Mouse (Mus musculus): ENCODE results near the gene Tspan4. TPM values are rescaled to one million over a fixed set of nuclear protein-coding genes. Genes with fewer than 3 reads are reported as not detected.

Gene Tspan4
- 95.5 TPM for polyA plus RNA-seq (2012; fragmentation: generic; extraction: Trizol)

- TF ChIP-seq REST (IDR thresholded peaks at IDR 0.05; ENCODE audit: insufficient read depth, insufficient read length) (no peak), MYOD1 (IDR thresholded peaks at IDR 0.05; ENCODE audit: control insufficient read depth in 1 of 3, insufficient read length in 2 of 3, low read depth in 2 of 3) (peak in 2 of 3 experiments; percentile 37 to 75), POLR2AphosphoS2 (IDR thresholded peaks at IDR 0.05; ENCODE audit: insufficient read length, low read depth) (peak; percentile 49), MYOG (IDR thresholded peaks at IDR 0.05; ENCODE audit: control insufficient read depth in 1 of 3, insufficient read depth in 1 of 3, insufficient read length in 2 of 3, low read depth in 2 of 3) (peak in 2 of 3 experiments; percentile 70 to 78), POLR2A (IDR thresholded peaks at IDR 0.05; ENCODE audit: insufficient read length, low read depth) (peak; percentile 69)
- peak within 1 kb of the TSS; percentile 95 for H3K4me2 ChIP-seq (ENCODE audit: low read depth)
- peak within 1 kb of the TSS; percentile 80 for H3K4me3 ChIP-seq
- peaks cover 68% of the 10 kb centered on the region for H3K79me2 ChIP-seq (ENCODE audit: control insufficient read depth, insufficient read depth)
- peak within 1 kb of the TSS; percentile 72 for H3ac ChIP-seq (ENCODE audit: control insufficient read depth, insufficient read length)
- peaks cover 19% of the 10 kb centered on the region for H3K36me3 ChIP-seq (ENCODE audit: control insufficient read depth, insufficient read depth)
- H3K27me3 ChIP-seq (ENCODE audit: control insufficient read depth, insufficient read depth, insufficient read length) = no peaks in the 10 kb centered on the region
These were observed at the start of gene Tspan4, which contains the start of gene Polr2l for GRCm38 (mm10) chr7:141475011-141475804. Gene Tspan4 (plus strand): TSS chr7:141475240. Gene Polr2l (minus strand): TSS chr7:141475132.

GRCm38 (mm10) chr7:141426948-141427730, 47.9 kb upstream of the Tspan4 start:
- H3ac ChIP-seq (ENCODE audit: control insufficient read depth, insufficient read length) = no peak overlapping the region

GRCm38 (mm10) chr7:141428701-141429100, 46.3 kb upstream of the Tspan4 start:
- no peak overlapping the region for H3ac ChIP-seq (ENCODE audit: control insufficient read depth, insufficient read length)
- no peak overlapping the region for H3K4me3 ChIP-seq
- no peak overlapping the region for H3K4me2 ChIP-seq (ENCODE audit: low read depth)
- H3K36me3 ChIP-seq (ENCODE audit: control insufficient read depth, insufficient read depth) = no peaks in the 10 kb centered on the region
- no peak for TF ChIP-seq CEBPB (IDR thresholded peaks at IDR 0.05; ENCODE audit: insufficient read depth, poor library complexity, severe bottlenecking)
- TF ChIP-seq SRF (IDR thresholded peaks at IDR 0.05; ENCODE audit: control insufficient read depth, insufficient read length, low read depth) = no peak
- TF ChIP-seq MAX (IDR thresholded peaks at IDR 0.05; ENCODE audit: low read depth) = no peak
- TF ChIP-seq TCF12 (IDR thresholded peaks at IDR 0.05; ENCODE audit: insufficient read depth, poor library complexity, severe bottlenecking) = no peak
- no peak for TF ChIP-seq REST (IDR thresholded peaks at IDR 0.05; ENCODE audit: insufficient read depth, insufficient read length)
- no peak for TF ChIP-seq POLR2A (IDR thresholded peaks at IDR 0.05; ENCODE audit: insufficient read length, low read depth)
- no peaks in the 10 kb centered on the region for H3K27me3 ChIP-seq (ENCODE audit: control insufficient read depth, insufficient read depth, insufficient read length)
- H3K79me2 ChIP-seq (ENCODE audit: control insufficient read depth, insufficient read depth) = no peaks in the 10 kb centered on the region

More at GRCm38 (mm10) chr7:141426948-141427730, 47.9 kb upstream of the Tspan4 start:
- Histone ChIP-seq H3K4me2 (ENCODE audit: low read depth) (no peak overlapping the region), H3K27me3 (ENCODE audit: control insufficient read depth, insufficient read depth, insufficient read length) (no peaks in the 10 kb centered on the region), H3K79me2 (ENCODE audit: control insufficient read depth, insufficient read depth) (no peaks in the 10 kb centered on the region), H3K4me3 (no peak overlapping the region), H3K36me3 (ENCODE audit: control insufficient read depth, insufficient read depth) (no peaks in the 10 kb centered on the region)
- TF ChIP-seq TCF3 (IDR thresholded peaks at IDR 0.05; ENCODE audit: insufficient read length, low read depth) (no peak), REST (IDR thresholded peaks at IDR 0.05; ENCODE audit: insufficient read depth, insufficient read length) (no peak), POLR2AphosphoS2 (IDR thresholded peaks at IDR 0.05; ENCODE audit: insufficient read length, low read depth) (no peak), POLR2A (IDR thresholded peaks at IDR 0.05; ENCODE audit: insufficient read length, low read depth) (no peak), MAX (IDR thresholded peaks at IDR 0.05; ENCODE audit: low read depth) (no peak), CEBPB (IDR thresholded peaks at IDR 0.05; ENCODE audit: insufficient read depth, poor library complexity, severe bottlenecking) (no peak), MYOG (IDR thresholded peaks at IDR 0.05; ENCODE audit: control insufficient read depth in 1 of 3, insufficient read depth in 1 of 3, insufficient read length in 2 of 3, low read depth in 2 of 3) (no peak), MYOD1 (IDR thresholded peaks at IDR 0.05; ENCODE audit: control insufficient read depth in 1 of 3, insufficient read length in 2 of 3, low read depth in 2 of 3) (no peak), E2F4 (IDR thresholded peaks at IDR 0.05; ENCODE audit: insufficient read depth) (no peak), USF1 (IDR thresholded peaks at IDR 0.05; ENCODE audit: low read depth) (no peak), SRF (IDR thresholded peaks at IDR 0.05; ENCODE audit: control insufficient read depth, insufficient read length, low read depth) (no peak), TCF12 (IDR thresholded peaks at IDR 0.05; ENCODE audit: insufficient read depth, poor library complexity, severe bottlenecking) (no peak)

GRCm38 (mm10) chr7:141429310-141429709, 45.7 kb upstream of the Tspan4 start, which contains the start of gene Cend1:
Gene Cend1 (minus strand): TSS chr7:141429491.
- no peaks in the 10 kb centered on the region for H3K27me3 ChIP-seq (ENCODE audit: control insufficient read depth, insufficient read depth, insufficient read length)
- no peak within 1 kb of the TSS for H3K4me2 ChIP-seq (ENCODE audit: low read depth)
- H3K4me3 ChIP-seq = no peak within 1 kb of the TSS
- H3K79me2 ChIP-seq (ENCODE audit: control insufficient read depth, insufficient read depth) = no peaks in the 10 kb centered on the region
- no peak within 1 kb of the TSS for H3ac ChIP-seq (ENCODE audit: control insufficient read depth, insufficient read length)
- peak; percentile 22 for TF ChIP-seq POLR2AphosphoS2 (IDR thresholded peaks at IDR 0.05; ENCODE audit: insufficient read length, low read depth)
- TF ChIP-seq MYOD1 (IDR thresholded peaks at IDR 0.05; ENCODE audit: control insufficient read depth in 1 of 3, insufficient read length in 2 of 3, low read depth in 2 of 3) = no peak
- no peaks in the 10 kb centered on the region for H3K36me3 ChIP-seq (ENCODE audit: control insufficient read depth, insufficient read depth)

All from myocyte (in vitro differentiated cells).